Mouse (Mus musculus): ENCODE results near the gene Smap1.

Gene Smap1

DNA sequence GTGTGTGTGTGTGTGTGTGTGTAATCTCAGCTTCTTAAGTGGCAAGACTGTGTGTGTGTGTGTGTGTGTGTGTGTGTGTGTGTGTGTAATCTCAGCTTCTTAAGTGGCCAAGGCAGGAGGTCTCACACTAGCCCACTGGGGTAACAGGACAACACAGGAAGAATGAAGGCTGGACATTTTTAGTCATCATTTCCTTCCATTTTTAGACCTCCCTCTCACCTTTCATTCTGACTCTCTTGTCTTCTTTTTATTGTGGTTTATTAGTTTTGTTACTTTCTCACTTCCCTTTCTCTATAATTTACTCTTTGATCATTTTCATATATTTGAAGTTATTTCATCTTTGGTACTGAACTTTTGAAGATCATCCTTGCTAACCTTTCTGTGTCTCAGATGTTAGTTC lies 81.2 kb downstream of the Smap1 start:
- in situ Hi-C loops (cut with MboI, MseI): no loop called here

DNA sequence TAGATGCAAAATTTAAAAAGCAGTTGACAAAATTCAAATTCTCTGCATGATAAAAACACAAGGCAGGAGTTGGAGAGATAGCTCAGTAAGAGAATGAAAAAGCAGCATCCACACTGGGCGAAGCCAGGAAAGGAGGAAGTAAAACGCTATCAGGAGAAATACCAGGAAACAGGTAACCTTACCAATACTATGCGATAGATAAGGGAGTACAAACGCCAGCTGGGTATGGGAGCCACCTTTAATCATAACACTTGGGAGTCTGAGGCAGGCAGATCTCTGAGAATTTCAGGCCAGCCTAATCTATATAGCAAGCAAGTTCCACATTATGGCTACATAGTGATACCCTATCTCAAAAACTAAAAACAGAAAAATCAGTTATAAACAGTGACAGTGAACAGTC lies 85.5 kb downstream of the Smap1 start:
- in situ Hi-C loops (cut with MboI, MseI): no loop called here

DNA sequence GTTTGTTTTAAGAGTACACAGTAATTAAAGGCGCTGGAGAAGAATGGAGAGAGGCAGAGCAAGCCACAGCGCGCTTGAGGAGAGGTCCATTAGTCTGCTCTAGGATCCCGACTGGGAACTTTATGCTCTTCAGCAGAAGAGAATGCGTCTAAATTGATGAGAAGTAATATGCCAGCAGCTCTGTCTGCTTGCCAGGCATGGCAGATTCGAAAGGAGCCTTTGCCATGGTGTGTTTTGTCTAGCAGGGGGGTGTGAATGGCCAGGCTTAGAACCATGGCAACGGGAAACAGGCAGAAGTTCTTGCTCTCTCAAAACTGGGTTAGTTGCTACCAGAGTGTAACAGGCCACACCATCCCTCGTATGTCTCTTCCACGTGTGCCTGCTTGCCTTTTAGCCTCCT lies 87.3 kb downstream of the Smap1 start:
- in situ Hi-C loops (cut with MboI, MseI): no loop called here

DNA sequence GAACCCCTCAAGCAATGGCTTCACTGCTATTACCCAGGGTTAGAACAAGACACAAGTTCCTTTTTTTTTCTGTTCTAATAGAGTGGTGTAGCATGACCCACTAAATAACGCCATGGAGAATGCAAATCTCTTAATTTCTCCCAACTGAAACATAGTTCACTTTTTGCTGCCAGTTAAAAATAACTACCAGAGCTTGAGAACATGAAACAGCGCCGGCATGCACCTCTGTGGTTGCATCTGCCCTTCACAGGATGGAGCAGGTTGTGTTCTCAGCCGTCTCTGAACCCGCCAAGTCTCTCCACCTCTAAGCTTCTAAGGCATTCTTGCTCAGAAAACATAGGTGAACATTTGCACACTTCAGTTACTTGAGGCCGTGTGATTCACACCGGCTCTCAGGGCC lies 87.9 kb downstream of the Smap1 start:
- in situ Hi-C loops (cut with MboI, MseI): no loop called here

DNA sequence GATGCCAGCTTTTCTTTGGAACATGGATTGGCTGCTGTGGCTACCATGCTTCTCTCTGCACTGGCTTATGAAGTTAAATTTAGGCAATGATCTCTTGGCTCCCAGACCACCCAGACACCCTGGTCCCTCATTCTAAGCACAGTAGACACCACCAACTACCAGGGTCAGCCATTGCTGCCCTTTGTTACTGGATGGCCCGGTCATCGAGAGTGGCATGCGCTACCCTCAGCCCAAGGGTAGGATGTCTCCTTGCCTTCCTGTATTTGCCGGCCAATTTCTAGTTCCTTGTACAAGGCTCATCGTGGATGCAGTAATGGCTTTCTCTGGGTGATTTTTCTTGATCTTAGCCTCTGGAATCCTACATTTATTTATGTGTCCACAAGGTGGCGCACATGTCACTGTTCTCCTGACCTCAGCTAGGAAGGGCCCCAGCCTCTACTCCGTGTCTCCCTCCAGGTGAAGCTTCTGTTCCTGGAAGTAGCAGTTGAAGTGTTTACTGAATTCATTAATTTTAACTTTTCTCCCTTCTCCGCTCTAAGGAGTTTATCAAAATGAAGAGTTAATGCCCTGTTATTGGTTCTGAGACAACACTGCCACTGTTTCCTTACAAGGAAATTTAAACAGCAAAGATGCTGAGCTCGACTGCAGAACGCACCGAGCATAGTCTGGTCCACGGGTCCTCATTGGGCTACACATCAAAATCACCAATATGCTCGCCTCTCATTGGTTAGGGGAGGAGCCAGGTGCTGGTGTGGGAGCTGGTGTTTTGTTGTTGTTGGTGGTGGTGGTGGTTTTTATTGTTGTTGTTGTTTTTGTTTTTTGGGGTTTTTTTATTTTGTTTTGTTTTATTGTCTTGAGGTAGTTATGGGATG lies 95.0 kb downstream of the Smap1 start:
- in situ Hi-C loops (cut with MboI, MseI): loop anchor here (5.0 to 10.0 kb wide), 6 partner anchors 80 to 1088 kb away; no protein-coding TSS in a partner anchor

DNA sequence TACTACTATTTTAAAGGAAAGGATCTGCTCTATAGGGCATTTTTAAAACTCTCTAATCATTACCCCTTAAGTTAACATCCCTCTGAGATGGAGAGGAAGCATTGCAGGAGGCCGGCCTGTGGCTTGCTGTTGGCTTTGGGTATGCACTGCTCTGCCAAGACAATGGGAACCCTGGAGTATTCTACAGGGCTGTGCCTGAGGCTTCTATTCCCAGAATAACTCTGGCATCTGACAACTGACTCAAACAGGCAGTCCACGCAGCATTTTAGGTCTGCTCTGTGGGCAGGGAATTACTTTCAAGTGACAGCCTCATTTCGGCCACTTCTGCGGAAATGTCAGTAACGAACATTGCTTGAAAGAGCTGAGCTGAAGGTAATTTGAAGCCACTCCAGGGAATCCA lies 100.5 kb downstream of the Smap1 start:
- in situ Hi-C loops (cut with MboI, MseI): loop anchor here (10.0 kb wide), 2 partner anchors 313 to 1093 kb away; no protein-coding TSS in a partner anchor

DNA sequence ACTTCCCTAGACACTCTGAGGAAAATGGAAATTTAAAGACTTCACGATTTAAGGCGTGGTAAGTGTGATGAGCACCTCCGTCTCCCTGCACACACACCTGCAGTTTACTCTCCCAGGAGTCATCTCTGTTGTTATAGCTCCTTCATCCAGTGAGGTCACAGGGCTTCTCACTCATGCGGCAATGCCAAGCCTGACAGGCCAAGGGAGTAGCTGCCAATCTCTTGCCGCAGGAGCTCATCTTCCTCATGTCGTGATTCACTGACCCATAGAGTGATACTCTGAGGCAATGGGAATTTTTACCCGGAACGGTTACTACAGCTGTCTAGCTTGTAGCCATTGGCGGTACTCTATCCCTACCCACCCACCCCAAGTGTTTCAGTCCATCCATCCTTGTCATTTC lies 123.8 kb downstream of the Smap1 start:
- in situ Hi-C loops (cut with MboI, MseI): loop anchor here (10.0 kb wide), 2 partner anchors 474 to 646 kb away; no protein-coding TSS in a partner anchor
